Mouse (Mus musculus) cerebellum, postnatal 25 days (tissue): ENCODE measurements around the gene Ttc17.

Experiments
- DNase-seq, 2 experiments: peaks; one replicate each; pipeline ENCODE4 v3.0.0; 2021; ENCODE audit warnings: mixed read lengths in 2 of 2

Gene Ttc17

DNA sequence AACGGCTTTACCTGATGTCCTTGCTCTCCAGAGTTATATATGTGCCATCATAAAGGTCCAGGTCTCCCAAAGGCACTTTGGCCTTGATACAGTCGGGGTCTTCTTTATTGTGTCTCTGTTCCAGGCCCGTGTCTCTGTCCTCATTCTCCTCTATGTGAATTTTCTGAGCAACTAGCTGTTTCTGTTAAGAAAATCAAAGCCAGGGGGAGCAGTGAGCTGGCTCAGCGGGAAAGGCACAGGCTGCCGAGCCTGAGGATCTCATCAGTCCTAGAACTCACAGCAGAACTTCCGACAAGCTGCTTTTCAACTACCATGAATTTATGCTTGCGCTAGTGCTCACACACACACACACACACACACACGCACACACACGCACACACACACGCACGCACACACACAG, 27.8 kb downstream of the Ttc17 start:
- no peak for DNase-seq

DNA sequence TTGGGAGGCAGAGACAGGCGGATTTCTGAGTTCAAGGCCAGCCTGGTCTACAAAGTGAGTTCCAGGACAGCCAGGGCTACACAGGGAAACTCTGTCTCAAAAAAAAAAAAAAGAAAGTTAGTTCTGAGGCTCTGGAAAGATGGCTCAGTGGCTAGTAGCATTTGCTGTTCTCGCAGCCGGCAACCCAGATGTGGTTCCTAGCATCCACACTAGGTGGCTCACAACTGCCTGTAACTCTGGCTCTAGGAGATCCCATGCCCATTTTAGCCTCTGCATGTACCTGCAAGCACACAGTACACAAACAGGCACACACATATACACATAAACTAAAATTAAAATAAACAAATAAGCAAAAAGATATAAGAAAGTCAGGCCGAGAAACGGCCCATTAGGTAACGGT, 35.4 kb downstream of the Ttc17 start:
- peak in 1 of 2 experiments; percentile 42 for DNase-seq

GRCm38 (mm10) chr2:94363821-94364220, 42.7 kb downstream of the Ttc17 start:
- no peak for DNase-seq

DNA sequence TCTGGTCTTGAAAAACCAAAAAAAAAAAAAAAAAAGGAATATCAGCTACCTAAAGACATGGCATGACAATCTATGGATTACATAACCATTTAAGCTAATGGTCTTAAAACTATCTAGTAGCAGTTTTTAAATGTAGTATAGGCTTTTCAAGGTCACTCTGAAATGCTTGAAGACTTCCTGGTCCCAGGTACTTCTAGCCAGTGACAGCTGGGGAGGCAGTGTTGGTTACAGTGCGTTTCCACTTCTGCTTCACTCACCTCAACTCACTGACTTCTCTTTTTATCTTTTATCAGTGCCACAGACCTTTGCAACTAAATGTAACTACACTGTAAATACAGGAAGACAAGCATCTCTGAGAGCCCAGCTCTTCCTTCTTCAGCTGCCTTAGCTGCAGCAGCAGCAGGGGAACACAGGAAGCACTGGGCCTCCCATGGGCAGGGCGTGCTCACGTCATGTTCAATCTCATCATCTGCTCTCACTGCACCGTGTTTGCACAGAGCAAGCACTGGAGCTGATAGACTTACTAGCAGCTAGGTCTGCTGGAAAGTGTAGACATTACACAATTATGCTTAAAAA, 46.0 kb downstream of the Ttc17 start:
- DNase-seq, result peak; percentile 62 to 66

- no peak for DNase-seq
Observed at GRCm38 (mm10) chr2:94348165-94348591, 58.3 kb downstream of the Ttc17 start.

GRCm38 (mm10) chr2:94346746-94347145, 59.7 kb downstream of the Ttc17 start:
- DNase-seq, result no peak

GRCm38 (mm10) chr2:94344624-94345023, 61.9 kb downstream of the Ttc17 start:
- DNase-seq, result peak; percentile 52 to 67

DNA sequence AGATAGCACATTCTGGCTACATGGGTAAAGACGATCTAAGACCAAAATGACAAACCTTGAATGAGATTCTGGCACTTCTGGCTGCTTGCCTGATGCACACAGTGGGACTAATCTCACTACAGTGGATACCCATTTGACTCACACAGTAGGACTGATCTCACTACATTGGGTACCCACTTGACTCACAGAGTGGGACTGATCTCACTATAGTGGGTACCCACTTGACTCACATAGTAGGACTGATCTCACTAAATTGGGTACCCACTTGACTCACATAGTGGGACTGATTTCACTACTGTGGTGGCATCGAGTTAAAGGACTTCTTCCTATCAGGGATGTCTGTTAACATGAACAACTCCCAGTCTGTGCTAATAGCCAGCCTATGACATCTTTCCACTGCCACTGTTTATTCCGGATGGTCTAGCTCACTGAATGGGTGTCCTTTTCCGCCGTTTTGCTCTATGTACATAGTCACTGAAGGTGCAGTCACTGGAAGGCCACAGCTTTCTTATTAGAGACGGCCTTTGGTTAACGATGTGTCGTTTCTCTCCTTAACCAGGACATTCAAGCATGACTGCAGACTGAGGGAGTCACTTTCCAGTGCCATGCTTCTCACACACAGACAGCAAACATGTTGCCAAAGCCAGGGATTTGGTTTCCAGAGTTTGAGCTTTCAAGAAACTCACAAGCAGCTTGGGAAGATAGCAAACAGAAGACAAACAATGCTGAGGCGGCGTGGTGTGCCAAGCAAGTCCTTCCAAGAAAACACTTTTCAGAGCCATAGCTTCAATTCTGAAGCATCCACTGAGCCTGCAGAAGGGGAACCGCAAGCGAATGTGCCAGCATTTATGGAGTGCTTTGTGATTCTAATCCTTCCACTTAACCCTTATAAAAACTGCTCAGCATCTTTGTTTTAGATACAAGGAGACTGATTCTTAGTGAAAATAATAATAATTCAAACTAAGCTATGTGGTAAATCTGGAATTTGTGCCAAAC, 62.9 kb downstream of the Ttc17 start:
- no peak for DNase-seq

DNA sequence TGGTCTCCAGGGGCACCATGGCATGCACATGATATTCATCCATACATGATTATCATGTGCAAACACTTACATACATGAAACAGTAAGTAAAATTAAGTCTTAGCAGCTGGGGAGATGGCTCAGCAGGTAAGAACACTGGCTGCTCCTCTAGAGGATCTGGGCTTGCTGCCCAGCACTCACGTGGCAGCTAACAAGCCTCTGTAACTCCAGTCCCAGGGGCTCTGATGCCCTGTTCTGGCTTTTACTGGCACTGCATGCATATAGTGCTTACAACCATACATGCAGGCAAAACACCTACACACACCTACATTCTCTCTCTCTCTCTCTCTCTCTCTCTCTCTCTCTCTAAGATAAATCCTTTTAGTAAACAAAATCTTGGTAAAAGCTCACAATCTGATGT, 65.7 kb downstream of the Ttc17 start:
- peak in 1 of 2 experiments; percentile 57 for DNase-seq

DNA sequence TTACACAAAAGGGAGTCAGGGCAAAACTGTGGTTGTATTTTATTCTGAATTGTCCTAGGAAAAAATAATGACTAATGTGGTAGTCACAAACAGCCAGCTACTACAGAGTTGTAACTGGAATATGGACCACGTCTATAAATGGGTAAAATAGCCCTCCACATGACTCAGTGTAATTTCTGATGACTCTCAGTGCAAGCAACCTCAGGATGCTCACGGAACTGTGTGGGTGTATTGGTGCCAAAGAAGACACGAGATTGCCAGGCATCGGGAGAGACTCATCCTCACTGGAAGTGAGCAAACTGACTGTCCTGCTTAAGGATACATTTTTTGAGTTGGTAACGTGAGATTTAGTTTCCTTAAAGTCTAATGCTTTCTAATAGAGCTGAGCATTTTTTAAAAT, 67.0 kb downstream of the Ttc17 start:
- DNase-seq, result no peak

DNA sequence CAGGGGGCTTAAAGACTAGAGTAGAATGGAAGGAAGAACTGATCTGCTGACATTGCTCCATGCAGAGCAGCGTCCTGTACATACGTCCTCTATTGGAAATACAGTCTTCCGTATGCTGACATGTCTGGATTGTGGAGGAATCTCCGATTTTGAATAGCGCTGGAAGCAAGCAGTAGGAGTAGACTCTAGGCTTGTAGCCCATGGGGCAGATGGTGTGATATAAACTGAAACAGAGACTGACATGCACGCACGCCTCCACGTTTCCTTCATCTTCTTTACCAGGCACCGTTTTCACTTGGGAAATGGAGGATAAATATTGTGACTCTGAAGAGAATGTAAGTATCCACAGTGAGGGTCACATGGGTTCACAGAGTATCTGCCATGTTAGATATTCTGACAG, 70.2 kb downstream of the Ttc17 start:
- DNase-seq, result peak in 1 of 2 experiments; percentile 37

- no peak for DNase-seq
Observed at GRCm38 (mm10) chr2:94334742-94335046, 71.8 kb downstream of the Ttc17 start.

- DNase-seq, result peak; percentile 39 to 56
Observed at GRCm38 (mm10) chr2:94333841-94334741, 72.4 kb downstream of the Ttc17 start.

DNA sequence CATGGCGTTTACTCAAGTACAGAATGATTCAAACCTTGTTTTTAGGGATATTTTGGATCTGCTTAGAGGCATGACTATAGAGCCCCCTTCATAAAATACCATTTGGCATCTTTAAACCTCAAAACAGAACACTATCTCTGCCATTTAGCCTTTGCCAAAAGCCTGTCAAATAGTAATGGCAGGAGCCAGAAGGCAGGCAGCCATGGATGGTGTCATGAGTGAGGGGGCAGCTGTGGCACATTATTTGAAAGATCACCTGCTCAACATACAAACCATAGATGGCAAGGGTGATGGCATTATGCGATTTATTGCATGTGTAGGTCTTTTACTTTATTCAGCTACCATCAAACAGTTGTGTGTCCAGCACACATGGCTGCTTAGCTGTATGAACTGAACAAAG, 73.4 kb downstream of the Ttc17 start:
- DNase-seq, result no peak

DNA sequence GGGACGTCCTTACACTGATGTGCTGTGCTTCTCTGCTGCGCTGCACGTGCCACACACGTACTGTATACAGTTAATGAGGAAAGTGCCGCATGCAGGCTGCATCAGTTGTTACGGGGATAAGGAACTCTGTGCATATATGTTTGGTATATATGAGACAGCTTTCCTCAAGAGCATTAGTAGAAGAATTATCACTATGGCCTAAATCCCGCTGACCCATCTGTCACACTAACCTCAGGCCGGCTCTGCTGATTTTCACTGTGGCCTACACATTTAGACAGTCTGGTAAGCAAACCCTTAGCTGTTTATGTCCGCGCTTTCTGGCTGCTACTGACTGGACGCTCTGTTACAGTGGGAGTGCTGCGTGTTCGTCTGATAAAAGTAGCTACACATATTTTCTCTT, 77.2 kb downstream of the Ttc17 start:
- no peak for DNase-seq

DNA sequence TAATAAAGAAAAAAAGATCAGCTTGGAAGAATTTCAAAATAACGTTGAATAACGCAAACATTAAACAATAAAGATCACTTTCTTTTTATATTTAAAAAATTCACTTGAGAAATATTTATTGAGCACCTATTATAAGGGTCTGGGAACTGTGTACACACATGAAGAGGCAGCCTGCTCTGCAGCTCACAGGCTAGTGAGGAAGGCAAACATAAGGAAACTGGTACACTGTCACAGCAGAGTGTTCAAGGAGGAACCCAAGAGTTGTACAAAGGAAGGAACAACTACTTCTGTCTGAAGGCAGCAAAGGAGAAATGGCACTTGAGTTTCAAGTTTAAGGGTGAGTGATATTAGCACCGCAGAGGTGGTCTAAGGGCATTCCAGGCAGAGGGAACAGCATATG, 78.7 kb downstream of the Ttc17 start:
- DNase-seq, result no peak

GRCm38 (mm10) chr2:94319780-94320179, 86.7 kb downstream of the Ttc17 start:
- DNase-seq, result no peak

DNA sequence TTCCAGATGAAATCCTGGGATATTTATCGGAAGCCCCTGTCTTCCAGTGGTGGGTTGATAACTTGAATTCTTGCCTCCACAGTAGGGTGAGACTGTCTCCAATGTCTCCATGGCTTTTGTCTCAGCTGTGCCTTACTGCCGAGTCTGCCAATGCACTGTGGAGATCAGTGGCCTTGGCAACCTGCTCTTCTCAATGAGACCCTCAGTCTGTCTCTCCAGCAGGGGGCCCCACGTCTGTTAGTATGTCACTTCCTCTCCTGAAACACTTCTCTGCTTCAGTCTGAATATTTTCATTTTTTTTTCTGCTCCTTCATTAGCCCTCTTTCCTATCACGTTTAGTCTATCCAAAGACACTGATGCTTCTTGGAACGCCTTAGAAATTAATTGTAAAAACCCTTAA, 90.0 kb downstream of the Ttc17 start:
- DNase-seq, result no peak

DNA sequence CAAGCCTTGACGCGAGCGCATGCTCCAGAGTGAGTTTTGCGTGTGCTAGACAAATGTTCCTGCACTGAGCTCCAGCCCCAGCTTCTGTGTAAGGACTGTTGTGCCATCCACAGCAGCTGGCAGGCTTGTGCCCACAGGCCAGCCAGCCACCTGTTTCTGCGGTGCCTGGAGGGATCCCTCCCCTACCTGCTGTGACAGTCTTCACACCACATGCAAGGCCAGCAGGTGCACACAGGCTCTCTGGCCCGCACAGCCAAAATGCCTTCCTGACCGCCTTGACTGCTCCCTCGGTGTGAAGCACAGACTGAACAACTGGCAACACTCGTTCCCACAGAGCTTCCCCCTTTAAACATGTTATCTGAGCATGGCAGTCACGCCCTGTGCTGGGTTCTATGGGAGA, 102.5 kb downstream of the Ttc17 start:
- DNase-seq, result peak; percentile 52 to 64

DNA sequence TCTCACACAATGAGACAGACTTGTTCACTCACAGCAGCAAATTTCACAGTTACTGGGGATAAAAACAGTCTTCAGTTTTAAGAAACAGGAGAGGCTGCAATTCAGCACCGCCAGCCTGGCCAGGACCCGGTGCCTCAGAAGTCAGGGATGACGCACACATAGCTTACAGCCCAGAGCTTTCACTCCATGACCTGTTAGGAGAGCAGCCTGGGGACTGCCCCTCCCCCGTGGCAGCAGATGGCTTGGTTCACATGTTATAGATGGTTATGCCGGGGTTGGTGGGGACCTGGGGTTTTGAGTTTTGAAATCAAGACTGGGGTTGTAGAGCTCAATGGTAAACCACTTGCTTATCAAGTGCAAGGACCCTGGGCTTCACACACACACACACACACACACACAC, 104.1 kb downstream of the Ttc17 start:
- DNase-seq, result peak; percentile 66 to 79

DNA sequence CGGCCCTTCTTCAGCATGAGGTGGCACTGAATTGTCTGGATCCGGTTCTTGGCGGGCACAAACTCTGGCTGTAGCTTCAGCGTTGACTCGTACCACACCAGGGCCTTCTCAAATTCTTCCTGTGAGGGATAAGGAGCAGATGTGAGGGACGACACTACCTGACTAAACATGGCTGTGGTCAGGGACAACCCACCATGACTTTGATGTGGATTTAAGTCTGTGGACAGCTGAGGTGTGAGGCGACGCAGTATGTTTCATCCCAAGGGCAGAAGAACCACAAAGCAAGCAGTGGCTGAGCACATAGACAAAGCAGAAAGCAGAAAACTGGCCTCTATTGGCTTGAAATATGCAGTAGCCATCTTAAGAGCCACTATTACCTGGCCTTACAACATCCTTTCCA, 104.7 kb downstream of the Ttc17 start:
- DNase-seq, result no peak

DNA sequence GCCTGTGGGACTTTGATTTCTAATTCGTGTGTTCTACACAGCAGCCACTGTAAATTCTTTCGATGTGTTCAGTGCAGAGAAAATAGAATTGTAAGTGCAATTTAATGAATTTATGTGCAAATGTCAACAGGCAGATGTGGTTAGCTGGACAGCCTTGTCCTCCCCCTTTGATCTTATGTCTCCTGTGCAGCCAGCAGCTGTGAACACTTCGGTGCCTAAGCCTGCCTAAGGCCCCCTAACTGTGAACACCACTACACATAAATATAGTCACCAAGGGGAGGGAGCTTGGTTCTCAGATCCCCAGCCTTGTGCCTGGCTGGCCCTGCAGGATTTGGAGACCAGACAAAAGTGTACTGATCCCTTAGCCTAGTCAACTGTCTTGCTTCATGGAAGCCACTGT, 109.0 kb downstream of the Ttc17 start:
- DNase-seq, result no peak

DNA sequence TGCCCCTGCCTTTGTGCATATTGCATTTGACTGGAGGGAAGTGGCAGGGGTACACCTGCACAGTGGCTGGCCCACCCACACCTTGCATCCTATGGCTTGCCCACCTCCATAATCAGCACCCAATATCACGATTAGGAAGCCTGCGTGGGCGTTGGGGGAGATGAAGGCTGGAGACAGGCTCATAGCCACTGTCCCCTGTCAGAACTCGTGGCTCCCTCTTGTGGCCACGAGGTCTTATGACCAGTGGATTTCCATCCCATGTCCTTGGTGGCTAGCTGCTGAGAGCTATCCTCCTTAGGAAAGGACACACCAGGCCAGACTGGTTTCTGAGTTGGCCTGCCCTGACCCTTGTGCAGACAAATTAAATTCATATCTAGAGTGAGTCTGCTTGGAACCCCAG, 116.0 kb downstream of the Ttc17 start:
- DNase-seq, result peak; percentile 90 to 92
